Mouse (Mus musculus): Measurements from ENCODE around the gene Ctnna3.

Gene Ctnna3

GRCm38 (mm10) chr10:63541754-63542153, 111.9 kb downstream of the Ctnna3 start:
- peak; percentile 20 to 24 for DNase-seq

GRCm38 (mm10) chr10:63542493-63542892, 112.6 kb downstream of the Ctnna3 start:
- DNase-seq, result no peak

GRCm38 (mm10) chr10:63566691-63567090, 136.8 kb downstream of the Ctnna3 start:
- no peak for DNase-seq

- DNase-seq, result no peak
Measured at GRCm38 (mm10) chr10:63571561-63571960, 141.7 kb downstream of the Ctnna3 start.

- DNase-seq, result no peak
Measured at GRCm38 (mm10) chr10:63572866-63573265, 143.0 kb downstream of the Ctnna3 start.

GRCm38 (mm10) chr10:63574100-63574609, 144.3 kb downstream of the Ctnna3 start:
- no peak for DNase-seq

GRCm38 (mm10) chr10:63582608-63583007, 152.7 kb downstream of the Ctnna3 start:
- DNase-seq, result peak; percentile 44 to 67

GRCm38 (mm10) chr10:63583798-63584374, 154.0 kb downstream of the Ctnna3 start:
- no peak for DNase-seq

- DNase-seq, result no peak
Measured at GRCm38 (mm10) chr10:63599417-63599816, 169.5 kb downstream of the Ctnna3 start.

- no peak for DNase-seq
Measured at GRCm38 (mm10) chr10:63601206-63601605, 171.3 kb downstream of the Ctnna3 start.

GRCm38 (mm10) chr10:63628546-63628945, 198.6 kb downstream of the Ctnna3 start:
- DNase-seq, result no peak

- DNase-seq, result no peak
Measured at GRCm38 (mm10) chr10:63633915-63634314, 204.0 kb downstream of the Ctnna3 start.

- no peak for DNase-seq
Measured at GRCm38 (mm10) chr10:63637987-63638386, 208.1 kb downstream of the Ctnna3 start.

- no peak for DNase-seq
Measured at GRCm38 (mm10) chr10:63647300-63647699, 217.4 kb downstream of the Ctnna3 start.

GRCm38 (mm10) chr10:63650307-63650706, 220.4 kb downstream of the Ctnna3 start:
- no peak for DNase-seq

GRCm38 (mm10) chr10:63652887-63653286, 223.0 kb downstream of the Ctnna3 start:
- peak; percentile 79 to 86 for DNase-seq

GRCm38 (mm10) chr10:63653571-63653970, 223.7 kb downstream of the Ctnna3 start:
- no peak for DNase-seq

- DNase-seq, result no peak
Measured at GRCm38 (mm10) chr10:63654560-63654959, 224.7 kb downstream of the Ctnna3 start.

- no peak for DNase-seq
Measured at GRCm38 (mm10) chr10:63676343-63676742, 246.4 kb downstream of the Ctnna3 start.

GRCm38 (mm10) chr10:63689233-63689632, 259.3 kb downstream of the Ctnna3 start:
- DNase-seq, result no peak

- no peak for DNase-seq
Measured at GRCm38 (mm10) chr10:63689651-63690050, 259.8 kb downstream of the Ctnna3 start.

- peak in 1 of 2 experiments; percentile 14 for DNase-seq
Measured at GRCm38 (mm10) chr10:63692039-63692438, 262.1 kb downstream of the Ctnna3 start.

- no peak for DNase-seq
Measured at GRCm38 (mm10) chr10:63710211-63710610, 280.3 kb downstream of the Ctnna3 start.

- no peak for DNase-seq
Measured at GRCm38 (mm10) chr10:63712530-63712929, 282.6 kb downstream of the Ctnna3 start.

GRCm38 (mm10) chr10:63714151-63714550, 284.3 kb downstream of the Ctnna3 start:
- no peak for DNase-seq
